Comparison of ENCODE assay signal across 34 mouse cellular contexts in the genomic region with DNA sequence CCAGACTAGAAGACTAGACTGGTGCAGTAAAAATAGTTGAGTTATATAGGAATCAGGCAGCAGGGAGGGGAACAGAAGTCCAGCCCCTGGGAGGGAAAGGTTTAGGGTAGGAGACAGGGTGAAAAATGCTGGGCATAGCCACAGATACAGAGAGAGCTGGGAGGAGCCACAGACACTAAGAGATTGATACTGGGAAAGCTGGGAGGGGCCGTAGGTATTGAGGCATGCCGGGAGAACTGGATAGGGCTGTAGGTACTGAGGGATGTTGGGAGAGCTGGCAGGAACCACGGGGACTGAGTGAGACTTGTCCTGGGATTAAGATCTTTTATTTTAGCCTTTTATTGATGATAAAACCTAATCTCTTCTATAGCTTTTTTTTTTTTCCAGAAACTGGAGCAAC. TPM values are rescaled to one million over a fixed set of nuclear protein-coding genes. Genes with fewer than 3 reads are reported as not detected.
DNase-seq lines count a peak whose midpoint lies in the region; ATAC-seq and TF ChIP-seq lines count a peak whose summit lies in the region.
"Had no signal": no experiment of that assay in that cellular context is flagged by ENCODE, and none has a peak within 500 bp of the region (broad histone marks: within the 10 kb centered on the region; RNA-seq: fewer than 3 reads in every experiment).

No protein-coding gene starts in this region.

- no peak overlapping the region for H3K9ac ChIP-seq in heart, embryonic 13.5 days
- H3K9ac ChIP-seq in lung, embryonic 15.5 days: no peak overlapping the region
- H3K9ac ChIP-seq in neural tube, embryonic 13.5 days: no peak overlapping the region
- no peak overlapping the region for H3K9ac ChIP-seq in neural tube, embryonic 15.5 days (replicated peaks)
- no peak overlapping the region for H3K9ac ChIP-seq in stomach, postnatal 0 days (ENCODE audit: low read length)
- H3K9ac ChIP-seq: hindbrain, embryonic 15.5 days; liver, embryonic 13.5 days had no signal

- no peak for ATAC-seq in heart, embryonic 13.5 days (ENCODE audit: extremely low read depth, insufficient number of reproducible peaks, low FRiP score, low TSS enrichment)
- ATAC-seq in lung, embryonic 15.5 days (ENCODE audit: borderline replicate concordance, extremely low read depth, low FRiP score, low TSS enrichment): no peak
- peak; percentile 27; the same call in 1 of the 2 replicates for ATAC-seq in neural tube, embryonic 13.5 days (ENCODE audit: low read depth)
- ATAC-seq in neural tube, embryonic 15.5 days (ENCODE audit: low FRiP score): no peak
- no peak for ATAC-seq in stomach, postnatal 0 days (ENCODE audit: low FRiP score, low TSS enrichment)
- ATAC-seq: CD4-positive, CD25-positive, alpha-beta regulatory T cell, adult 4 months; forebrain, embryonic 14.5 days; inflammation-experienced regulatory T-cells, adult 6 months had no signal

- peaks cover 4% of the 10 kb centered on the region; the same call in 1 of the 2 replicates for H3K9me3 ChIP-seq in heart, embryonic 13.5 days
- no peaks in the 10 kb centered on the region for H3K9me3 ChIP-seq in lung, embryonic 15.5 days
- peaks cover 4% of the 10 kb centered on the region; the same call in 1 of the 2 replicates for H3K9me3 ChIP-seq in neural tube, embryonic 13.5 days
- no peaks in the 10 kb centered on the region for H3K9me3 ChIP-seq in neural tube, embryonic 15.5 days (replicated peaks)
- no peaks in the 10 kb centered on the region for H3K9me3 ChIP-seq in stomach, postnatal 0 days (ENCODE audit: control insufficient read depth, low read length)
- H3K9me3 ChIP-seq: hindbrain, embryonic 10.5 days; hindbrain, embryonic 15.5 days; liver, embryonic 13.5 days had no signal

- no peaks in the 10 kb centered on the region for H3K27me3 ChIP-seq in heart, embryonic 13.5 days (replicated peaks)
- H3K27me3 ChIP-seq in lung, embryonic 15.5 days: no peaks in the 10 kb centered on the region
- H3K27me3 ChIP-seq in neural tube, embryonic 13.5 days: no peaks in the 10 kb centered on the region
- no peaks in the 10 kb centered on the region for H3K27me3 ChIP-seq in neural tube, embryonic 15.5 days (replicated peaks)
- H3K27me3 ChIP-seq in stomach, postnatal 0 days (ENCODE audit: control insufficient read depth, insufficient read depth, low read length): no peaks in the 10 kb centered on the region
- H3K27me3 ChIP-seq: hindbrain, embryonic 15.5 days; liver, embryonic 13.5 days had no signal

- H3K27ac ChIP-seq in heart, embryonic 13.5 days (replicated peaks): no peak overlapping the region
- H3K27ac ChIP-seq in lung, embryonic 15.5 days: no peak overlapping the region
- no peak overlapping the region for H3K27ac ChIP-seq in neural tube, embryonic 13.5 days (replicated peaks)
- H3K27ac ChIP-seq in neural tube, embryonic 15.5 days (replicated peaks): no peak overlapping the region
- 0 out of 2 replicates have a peak overlapping the region, but pooled peaks have one; percentile 31 for H3K27ac ChIP-seq in stomach, postnatal 0 days (replicated peaks)
- H3K27ac ChIP-seq: hindbrain, embryonic 10.5 days; hindbrain, embryonic 15.5 days; left cerebral cortex, adult 2 months; liver, embryonic 13.5 days had no signal

- peak overlapping the region; percentile 31 for H3K4me2 ChIP-seq in heart, embryonic 13.5 days
- H3K4me2 ChIP-seq in lung, embryonic 15.5 days: peak overlapping the region; percentile 37
- H3K4me2 ChIP-seq in neural tube, embryonic 13.5 days: no peak overlapping the region
- no peak overlapping the region for H3K4me2 ChIP-seq in neural tube, embryonic 15.5 days
- H3K4me2 ChIP-seq in stomach, postnatal 0 days (replicated peaks; ENCODE audit: low read depth): no peak overlapping the region; the same call in 1 of the 2 replicates
- H3K4me2 ChIP-seq: hindbrain, embryonic 15.5 days; liver, embryonic 13.5 days had no signal

- no peak for TF ChIP-seq EP300 in stomach, postnatal 0 days (optimal IDR thresholded peaks at IDR 0.05)

- no peaks in the 10 kb centered on the region for H3K4me1 ChIP-seq in heart, embryonic 13.5 days
- H3K4me1 ChIP-seq in lung, embryonic 15.5 days: no peaks in the 10 kb centered on the region
- no peaks in the 10 kb centered on the region for H3K4me1 ChIP-seq in neural tube, embryonic 13.5 days (replicated peaks)
- no peaks in the 10 kb centered on the region for H3K4me1 ChIP-seq in neural tube, embryonic 15.5 days
- H3K4me1 ChIP-seq in stomach, postnatal 0 days (replicated peaks; ENCODE audit: control insufficient read depth, insufficient read depth): no peaks in the 10 kb centered on the region
- H3K4me1 ChIP-seq: hindbrain, embryonic 10.5 days; liver, embryonic 13.5 days had no signal

- DNase-seq in heart, postnatal 10 days: no peak
- DNase-seq in lung, postnatal 10 days: no peak
- DNase-seq in stomach, postnatal 0 days (ENCODE audit: low spot score): peak; percentile 6
- no peak for DNase-seq in thymus, postnatal 10 days (ENCODE audit: low spot score in 2 of 2)
- DNase-seq: adrenal gland, adult 8-10 months; cerebellum, adult 2 months; cerebellum, postnatal 14 days; gastrocnemius, postnatal 14 days; kidney, adult 11 months; kidney, postnatal 14 days; liver, embryonic 13.5 days; lung, adult 18-20 months; midbrain, embryonic 14.5 days; right cerebral cortex, adult 18-20 months; right cerebral cortex, postnatal 4 days had no signal

- H3K36me3 ChIP-seq in heart, embryonic 13.5 days: no peaks in the 10 kb centered on the region
- H3K36me3 ChIP-seq in lung, embryonic 15.5 days: no peaks in the 10 kb centered on the region
- no peaks in the 10 kb centered on the region for H3K36me3 ChIP-seq in neural tube, embryonic 13.5 days
- no peaks in the 10 kb centered on the region for H3K36me3 ChIP-seq in neural tube, embryonic 15.5 days
- no peaks in the 10 kb centered on the region for H3K36me3 ChIP-seq in stomach, postnatal 0 days (ENCODE audit: control insufficient read depth, insufficient read depth, low read length)
- H3K36me3 ChIP-seq: hindbrain, embryonic 10.5 days; hindbrain, embryonic 15.5 days; liver, embryonic 13.5 days had no signal

- no peak overlapping the region for H3K4me3 ChIP-seq in heart, embryonic 13.5 days
- H3K4me3 ChIP-seq in lung, embryonic 15.5 days: no peak overlapping the region; the same call in 1 of the 2 replicates
- no peak overlapping the region for H3K4me3 ChIP-seq in neural tube, embryonic 13.5 days
- no peak overlapping the region for H3K4me3 ChIP-seq in neural tube, embryonic 15.5 days (replicated peaks)
- H3K4me3 ChIP-seq in stomach, postnatal 0 days (ENCODE audit: low read depth, low read length): no peak overlapping the region
- H3K4me3 ChIP-seq: hindbrain, embryonic 10.5 days; hindbrain, embryonic 15.5 days; left cerebral cortex, adult 2 months; liver, embryonic 13.5 days had no signal

- intact Hi-C loops in heart, postnatal 10 days (cut with DNase I): no loop called here

- 37% methylated on average over 3 of the region's 3 CpGs for WGBS in heart, embryonic 13.5 days
- 13% methylated on average over 3 of the region's 3 CpGs for WGBS in lung, embryonic 15.5 days
- WGBS in neural tube, embryonic 13.5 days: 58% methylated on average over 3 of the region's 3 CpGs
- 49% methylated on average over 3 of the region's 3 CpGs for WGBS in neural tube, embryonic 15.5 days
- 21% methylated on average over 3 of the region's 3 CpGs for WGBS in stomach, postnatal 0 days

- no peak for TF ChIP-seq CTCF in stomach, postnatal 0 days (IDR thresholded peaks at IDR 0.05; ENCODE audit: low read depth)

RNA-seq across cellular contexts. Expression of a gene that starts 18.8 kb away (rescaled TPM):
- not detected in 2 replicates for polyA plus RNA-seq in heart, embryonic 13.5 days (2015; fragmentation: Nextera tagmentation; extraction: Ambion mirVana)
- total RNA-seq in heart, postnatal 10 days (2021): not detected
- polyA plus RNA-seq in lung, embryonic 15.5 days (2015; fragmentation: Nextera tagmentation; extraction: Ambion mirVana): not detected in 2 replicates
- not detected in 2 replicates for polyA plus RNA-seq in neural tube, embryonic 13.5 days (2015; fragmentation: Nextera tagmentation; extraction: Ambion mirVana)
- polyA plus RNA-seq in neural tube, embryonic 15.5 days (2015; fragmentation: Nextera tagmentation; extraction: Ambion mirVana): not detected in 2 replicates
- polyA plus RNA-seq in stomach, postnatal 0 days (2015; fragmentation: Nextera tagmentation; extraction: Ambion mirVana): not detected in 2 replicates
- total RNA-seq: adrenal gland, adult 8-10 months; adrenal gland, postnatal 4 days; gastrocnemius, postnatal 14 days; granulocyte monocyte progenitor cell, adult 5-6 weeks; left cerebral cortex, adult 2 months; left cerebral cortex, postnatal 36 days; megakaryocyte progenitor cell, adult 5-6 weeks had no signal
- polyA plus RNA-seq: cerebellum, adult 2 months; forebrain, embryonic 14.5 days; hindbrain, embryonic 10.5 days; hindbrain, embryonic 15.5 days; inflammation-experienced regulatory T-cells, adult 6 months; kidney, embryonic 14.5 days; limb, embryonic 14.5 days; liver, embryonic 13.5 days; midbrain, embryonic 14.5 days; spleen, adult 2 months; thymus, postnatal 0 days had no signal

RNA-seq across cellular contexts. Expression of a gene that starts 22.6 kb away (rescaled TPM):
- 0.21 TPM in 1 of 2 replicates, not detected in the other for polyA plus RNA-seq in heart, embryonic 13.5 days (2015; fragmentation: Nextera tagmentation; extraction: Ambion mirVana)
- not detected for total RNA-seq in heart, postnatal 10 days (2021)
- 0.57 TPM in 1 of 2 replicates, not detected in the other for polyA plus RNA-seq in lung, embryonic 15.5 days (2015; fragmentation: Nextera tagmentation; extraction: Ambion mirVana)
- 198 and 228 TPM in 2 replicates for polyA plus RNA-seq in neural tube, embryonic 13.5 days (2015; fragmentation: Nextera tagmentation; extraction: Ambion mirVana)
- 237 and 269 TPM in 2 replicates for polyA plus RNA-seq in neural tube, embryonic 15.5 days (2015; fragmentation: Nextera tagmentation; extraction: Ambion mirVana)
- polyA plus RNA-seq in stomach, postnatal 0 days (2015; fragmentation: Nextera tagmentation; extraction: Ambion mirVana): 63.4 and 63.9 TPM in 2 replicates
- total RNA-seq: gastrocnemius, postnatal 14 days; granulocyte monocyte progenitor cell, adult 5-6 weeks; megakaryocyte progenitor cell, adult 5-6 weeks had no signal
- polyA plus RNA-seq: CD4-positive, CD25-positive, alpha-beta regulatory T cell, adult 4 months; inflammation-experienced regulatory T-cells, adult 6 months; spleen, adult 2 months; testis, adult 2 months had no signal

Comparison
In these comparisons a context has a peak if more than half of its experiments do, and no peak if none do; other contexts are left out.
1. H3K4me2 ChIP-seq: peak in heart, embryonic 13.5 days (single experiment) and lung, embryonic 15.5 days (single experiment); none in neural tube, embryonic 13.5 days (single experiment), neural tube, embryonic 15.5 days (single experiment) and stomach, postnatal 0 days (single experiment).
2. RNA of a gene that starts 22.6 kb away (polyA plus RNA-seq): 237 to 269 TPM in neural tube, embryonic 15.5 days, 198 to 228 TPM in neural tube, embryonic 13.5 days and 63.4 to 63.9 TPM in stomach, postnatal 0 days; 0.57 TPM in lung, embryonic 15.5 days and 0.21 TPM in heart, embryonic 13.5 days; every median in the first group is over 10 times any median in the second.